Mouse (Mus musculus): ENCODE measurements at regions not wholly inside any gene's neighbourhood (a gene's known extent, or its start where the extent isn't known, plus 50 kb on each side); places are given as distances from the start of the nearest gene placed in this dataset.
"Not testable (repeated sequence)": the region's sequence is repeated elsewhere in the genome, so short reads cannot be mapped to it uniquely, and the experiment has no call there.

DNA sequence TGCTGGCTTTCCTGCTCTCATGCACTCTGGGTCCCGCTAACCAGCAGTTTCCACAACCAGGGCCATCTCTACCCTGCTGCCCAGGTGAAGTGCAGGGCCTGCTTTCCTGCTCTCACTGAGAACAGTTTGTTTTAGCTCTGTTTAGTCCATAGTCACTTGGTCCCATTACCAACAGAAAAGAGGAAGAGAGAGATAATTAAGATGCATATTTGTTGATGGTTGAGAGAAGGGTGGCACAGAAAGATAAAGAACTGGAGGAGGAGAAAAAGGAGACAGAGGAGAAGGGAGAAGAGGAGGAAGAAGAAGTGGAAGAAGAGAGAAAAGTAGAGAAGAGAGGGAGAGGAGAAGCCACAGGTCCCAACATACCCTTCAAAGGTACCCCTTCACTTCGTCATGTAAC lies 200.1 kb downstream of the Wdr20rt start:
- H3K27me3 ChIP-seq: no peaks in the 10 kb centered on the region
- no peak for TF ChIP-seq CTCF (IDR thresholded peaks at IDR 0.05)
- DNase-seq (ENCODE audit: low read depth, low spot score) (no peak), ATAC-seq (no peak)
- ChIA-PET POLR2A (no interaction called here), CTCF (no interaction called here)
- in situ Hi-C loops (cut with MboI; ENCODE audit: low pct_unique_long_range_greater_than_20kb): no loop called here

DNA sequence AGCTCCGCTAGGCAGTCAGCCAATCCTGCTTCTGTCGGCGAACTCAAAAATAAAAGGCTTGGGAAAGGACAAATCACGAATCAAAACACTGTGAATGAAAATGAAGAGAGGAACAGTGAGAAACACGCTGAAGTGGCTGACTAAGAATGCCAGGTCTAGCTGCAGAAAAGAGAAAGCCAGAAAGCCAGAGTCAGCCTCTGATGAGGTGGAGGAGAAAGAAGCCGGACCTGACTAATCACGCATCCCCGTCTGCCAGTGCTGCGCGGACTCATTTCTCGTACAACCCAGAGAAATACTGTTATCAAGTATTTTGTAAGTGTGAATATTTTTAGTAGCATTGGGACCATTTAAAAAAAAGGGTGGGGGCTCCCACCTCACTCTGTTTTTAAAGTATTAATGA lies 201.6 kb downstream of the Wdr20rt start:
- ChIA-PET CTCF (no interaction called here), POLR2A (no interaction called here)
- H3K27me3 ChIP-seq: no peaks in the 10 kb centered on the region
- ATAC-seq (peak; percentile 60), DNase-seq (ENCODE audit: low read depth, low spot score) (no peak)
- in situ Hi-C loops (cut with MboI; ENCODE audit: low pct_unique_long_range_greater_than_20kb): no loop called here
- TF ChIP-seq CTCF (IDR thresholded peaks at IDR 0.05): no peak

DNA sequence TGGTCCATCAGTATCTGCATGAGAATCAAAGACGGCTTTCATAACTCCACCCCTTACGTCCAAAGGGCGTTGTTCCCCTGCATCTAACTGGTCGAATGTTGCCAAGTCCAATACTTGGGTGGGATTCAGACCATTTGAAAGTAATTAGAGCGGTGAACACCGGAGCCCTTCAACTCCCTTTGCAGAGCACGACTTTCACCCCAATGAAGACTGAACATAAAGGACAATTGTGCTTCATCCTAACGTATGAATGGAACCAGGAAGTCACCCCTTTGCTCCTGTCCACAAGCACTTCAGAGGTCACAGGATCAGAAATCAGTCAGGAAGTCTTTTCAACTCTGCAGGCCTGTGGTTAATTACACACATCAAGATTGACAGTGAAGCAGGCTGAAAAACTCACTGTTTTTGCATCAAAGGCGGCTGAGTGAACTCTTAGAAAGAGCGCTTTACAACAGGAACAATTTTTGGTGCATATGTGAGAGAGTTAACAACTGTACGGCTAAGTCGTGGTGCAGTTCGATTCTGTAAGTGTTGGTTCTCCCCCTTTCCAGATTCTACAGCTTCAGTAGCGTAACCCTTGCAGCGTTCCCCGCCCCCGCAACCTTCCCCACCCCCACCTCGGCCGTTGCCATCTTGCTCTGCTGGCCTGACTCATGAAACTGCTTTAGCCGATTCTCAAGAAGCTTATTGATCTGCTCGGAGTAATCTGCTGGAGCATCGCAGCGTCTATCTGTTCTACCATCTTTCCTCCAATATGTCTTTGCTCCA lies 203.1 kb downstream of the Wdr20rt start:
- ChIA-PET CTCF (interaction anchor here (1.1 kb wide), 1 partner anchor 43 kb away, joined by 3 read pairs; no protein-coding TSS in a partner anchor), POLR2A (no interaction called here)
- H3K27me3 ChIP-seq: no peaks in the 10 kb centered on the region
- ATAC-seq (no peak), DNase-seq (ENCODE audit: low read depth, low spot score) (no peak)
- in situ Hi-C loops (cut with MboI; ENCODE audit: low pct_unique_long_range_greater_than_20kb): no loop called here
- no peak for TF ChIP-seq CTCF (IDR thresholded peaks at IDR 0.05)

DNA sequence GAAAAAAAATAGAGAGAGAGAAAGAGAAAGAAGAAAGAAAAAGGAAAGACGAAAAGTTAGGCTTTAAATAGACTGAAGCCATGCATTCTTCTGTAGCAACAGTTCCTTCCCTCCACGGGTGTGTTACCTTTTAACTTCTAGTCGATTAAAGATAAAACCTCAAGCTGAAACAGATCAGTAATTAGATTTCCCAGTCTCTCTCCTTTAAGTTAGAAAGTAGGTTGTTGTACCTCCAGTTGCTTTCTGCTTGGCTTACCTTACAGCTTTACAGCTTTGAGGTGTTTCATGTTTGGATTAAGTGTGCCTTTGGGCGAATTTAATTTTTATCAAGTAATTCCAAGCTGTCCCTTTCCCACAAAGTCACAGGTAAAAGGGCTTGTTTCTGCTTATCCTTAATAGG lies 225.5 kb downstream of the Wdr20rt start:
- no peak for TF ChIP-seq CTCF (IDR thresholded peaks at IDR 0.05)

DNA sequence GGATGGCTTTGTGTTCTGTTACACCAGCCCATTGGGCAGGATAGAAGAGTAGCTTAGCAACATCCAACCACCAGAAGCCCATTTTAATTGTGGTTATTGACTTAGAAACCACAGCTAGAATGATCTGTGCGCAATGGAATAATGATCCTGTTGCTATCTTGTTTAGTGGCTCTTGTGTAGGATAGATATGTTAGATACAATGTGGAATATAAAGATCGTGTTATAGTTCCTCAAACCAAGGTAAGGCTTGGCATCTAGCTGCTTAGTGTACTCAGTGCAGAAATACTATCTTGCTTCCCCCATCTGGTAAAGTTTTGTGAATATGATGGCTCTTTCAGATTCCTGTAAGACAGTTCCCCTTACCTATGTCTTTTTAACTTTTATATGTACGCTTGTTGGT lies 230.4 kb downstream of the Wdr20rt start:
- no peaks in the 10 kb centered on the region for H3K27me3 ChIP-seq
- ChIA-PET POLR2A (no interaction called here), CTCF (no interaction called here)
- no peak for DNase-seq (ENCODE audit: low read depth, low spot score)
- no peak for ATAC-seq
- no peak for TF ChIP-seq CTCF (IDR thresholded peaks at IDR 0.05)
- in situ Hi-C loops (cut with MboI; ENCODE audit: low pct_unique_long_range_greater_than_20kb): no loop called here

More for the DNA sequence above, 225.5 kb downstream of the Wdr20rt start:
- CTCF ChIA-PET: no interaction called here
- POLR2A ChIA-PET: no interaction called here
- DNase-seq (ENCODE audit: low read depth, low spot score) (no peak), ATAC-seq (no peak)
- in situ Hi-C loops (cut with MboI; ENCODE audit: low pct_unique_long_range_greater_than_20kb): no loop called here
- no peaks in the 10 kb centered on the region for H3K27me3 ChIP-seq

DNA sequence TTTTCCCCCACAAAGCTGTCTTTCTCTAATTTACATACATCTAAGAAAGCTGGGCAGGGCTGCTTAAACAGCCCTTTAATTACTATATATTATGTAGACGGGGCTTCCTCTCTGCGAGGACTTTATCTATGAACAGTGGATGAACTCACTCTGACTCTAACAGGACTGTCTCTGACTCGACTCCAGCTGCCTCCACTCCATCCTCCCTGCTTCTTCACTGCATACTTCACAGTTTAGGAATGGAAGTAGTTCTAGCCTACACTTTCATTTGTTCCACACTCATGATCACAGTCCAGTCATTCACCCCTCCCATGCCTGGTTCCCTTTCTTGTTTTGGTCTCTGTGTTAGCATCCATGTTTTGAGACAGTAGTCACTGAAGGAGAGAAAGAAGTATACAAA lies 231.6 kb downstream of the Wdr20rt start:
- no peak for DNase-seq (ENCODE audit: low read depth, low spot score)
- ChIA-PET CTCF (no interaction called here), POLR2A (no interaction called here)
- no peak for ATAC-seq
- TF ChIP-seq CTCF (IDR thresholded peaks at IDR 0.05): no peak
- H3K27me3 ChIP-seq: no peaks in the 10 kb centered on the region
- in situ Hi-C loops (cut with MboI; ENCODE audit: low pct_unique_long_range_greater_than_20kb): no loop called here

DNA sequence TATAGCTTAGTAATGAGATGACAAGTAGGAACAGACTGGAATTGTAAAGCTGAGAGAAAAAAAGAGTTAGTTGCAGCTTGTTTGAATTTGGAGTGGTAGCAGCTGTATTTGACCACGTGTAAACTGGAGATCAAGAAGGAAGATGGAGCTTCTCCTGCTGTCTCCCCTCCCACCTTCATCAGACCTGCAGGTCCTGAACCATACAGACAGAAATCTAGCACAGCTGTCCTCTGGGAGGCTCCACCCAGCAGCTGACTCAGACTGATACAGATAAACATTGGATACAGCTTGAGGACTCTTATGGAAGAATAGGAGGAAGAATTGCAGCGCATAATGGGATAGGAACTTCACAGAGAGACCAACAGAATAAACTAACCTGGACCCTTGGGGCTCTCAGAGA lies 238.9 kb downstream of the Wdr20rt start:
- CTCF ChIA-PET: no interaction called here
- POLR2A ChIA-PET: no interaction called here
- no peaks in the 10 kb centered on the region for H3K27me3 ChIP-seq
- ATAC-seq: no peak
- in situ Hi-C loops (cut with MboI; ENCODE audit: low pct_unique_long_range_greater_than_20kb): no loop called here
- TF ChIP-seq CTCF (IDR thresholded peaks at IDR 0.05): no peak
- no peak for DNase-seq (ENCODE audit: low read depth, low spot score)

DNA sequence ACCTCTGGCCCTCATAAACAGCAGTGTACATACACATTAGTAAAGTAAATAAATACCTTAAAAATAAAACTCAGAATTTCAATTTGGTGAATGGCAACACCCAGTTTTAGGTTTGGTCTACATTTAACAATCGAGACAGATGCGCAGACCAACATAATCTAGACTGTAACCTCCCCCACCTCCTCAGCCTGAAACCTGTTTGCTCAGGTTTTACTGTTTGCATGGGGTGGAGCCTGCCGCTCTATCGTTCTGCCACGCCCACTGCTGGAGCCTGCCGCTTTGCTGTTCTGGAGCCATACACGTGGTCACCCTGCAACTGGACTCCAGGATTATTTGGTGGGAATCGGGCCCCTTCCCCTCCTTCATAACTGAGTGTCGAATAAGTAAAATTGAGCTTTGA lies 253.4 kb downstream of the Wdr20rt start:
- H3K27me3 ChIP-seq; in situ Hi-C loops (cut with MboI; ENCODE audit: low pct_unique_long_range_greater_than_20kb); CTCF ChIA-PET; DNase-seq (ENCODE audit: low read depth, low spot score); ATAC-seq; POLR2A ChIA-PET: not testable (repeated sequence)

DNA sequence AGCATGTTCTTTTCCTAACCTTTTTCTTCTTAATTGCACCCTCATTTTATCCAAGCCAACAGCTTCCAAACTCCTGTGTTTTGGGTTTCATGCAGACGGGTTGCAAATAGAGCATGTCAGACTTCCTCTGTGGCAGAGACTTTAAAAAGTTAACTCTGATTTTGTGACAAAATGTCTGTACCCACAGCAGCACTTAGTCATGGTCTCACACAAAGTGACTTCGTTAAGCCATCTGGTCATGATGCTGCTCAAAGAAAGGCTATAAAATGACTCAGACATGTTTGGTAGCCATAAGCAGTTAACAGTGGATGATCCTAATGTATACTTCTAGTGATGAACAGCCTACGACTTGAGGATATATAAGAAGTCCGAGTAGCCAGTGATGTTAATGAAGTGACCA lies 255.5 kb downstream of the Wdr20rt start:
- DNase-seq (ENCODE audit: low read depth, low spot score) (no peak), ATAC-seq (no peak)
- no peak for TF ChIP-seq CTCF (IDR thresholded peaks at IDR 0.05)
- H3K27me3 ChIP-seq: no peaks in the 10 kb centered on the region
- in situ Hi-C loops (cut with MboI; ENCODE audit: low pct_unique_long_range_greater_than_20kb): no loop called here
- ChIA-PET POLR2A (no interaction called here), CTCF (interaction anchor here (1.4 kb wide), 1 partner anchor 10 kb away, joined by 5 read pairs; no protein-coding TSS in a partner anchor)

DNA sequence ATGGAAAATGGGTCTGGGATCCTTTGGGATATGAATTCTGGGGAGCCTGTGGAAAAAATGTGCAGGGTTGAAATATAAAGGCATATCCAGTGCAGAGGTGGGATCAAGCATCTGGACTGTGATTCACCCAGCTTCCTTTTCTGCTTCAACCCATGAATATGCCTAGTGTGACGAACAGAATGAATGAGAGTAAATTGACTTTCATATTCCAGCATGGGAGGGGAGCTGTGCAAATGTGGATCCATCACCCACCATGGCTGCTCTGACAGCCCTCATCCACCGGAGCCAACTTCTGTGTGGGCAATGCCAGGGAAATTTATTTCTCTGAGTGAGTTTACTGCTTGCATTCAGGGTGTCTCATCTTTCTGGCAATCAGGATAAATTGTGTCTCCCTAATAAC lies 265.8 kb downstream of the Wdr20rt start:
- ChIA-PET CTCF (no interaction called here), POLR2A (no interaction called here)
- no peak for DNase-seq (ENCODE audit: low read depth, low spot score)
- no peak for TF ChIP-seq CTCF (IDR thresholded peaks at IDR 0.05)
- in situ Hi-C loops (cut with MboI; ENCODE audit: low pct_unique_long_range_greater_than_20kb): no loop called here
- no peaks in the 10 kb centered on the region for H3K27me3 ChIP-seq
- no peak for ATAC-seq

DNA sequence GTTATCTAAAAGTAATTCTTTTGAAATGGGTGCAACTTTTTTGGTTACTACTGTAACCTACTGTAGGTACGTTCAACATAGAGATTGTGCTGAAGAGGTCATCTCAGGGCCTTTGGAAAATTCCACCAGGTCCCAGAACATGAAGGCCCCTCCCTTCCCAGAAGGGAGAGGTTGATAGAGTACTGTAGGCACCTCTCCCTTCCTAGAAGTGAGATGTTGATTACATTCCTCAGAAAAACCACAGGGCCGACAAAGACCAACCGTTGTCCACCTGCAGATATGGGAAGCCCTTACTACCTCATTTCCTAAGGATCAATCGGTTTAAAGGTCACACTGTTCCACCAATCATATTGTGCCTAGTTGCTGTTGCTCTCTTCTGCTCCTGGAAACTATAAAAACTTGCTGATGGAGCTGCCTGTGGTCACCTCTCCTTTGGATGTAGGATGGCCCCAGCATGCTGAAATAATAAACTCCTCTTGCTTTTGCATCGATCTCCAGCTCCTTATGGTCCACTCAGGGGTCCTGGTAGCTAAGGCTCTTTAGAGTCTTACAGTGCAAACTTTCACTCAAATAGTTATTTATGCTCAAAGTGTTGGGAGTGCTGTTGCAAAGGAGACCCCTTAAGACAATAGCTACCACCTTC lies 269.2 kb downstream of the Wdr20rt start:
- no peak for TF ChIP-seq CTCF (IDR thresholded peaks at IDR 0.05)
- POLR2A ChIA-PET: no interaction called here
- CTCF ChIA-PET: no interaction called here
- no peak for ATAC-seq
- H3K27me3 ChIP-seq: no peaks in the 10 kb centered on the region
- no peak for DNase-seq (ENCODE audit: low read depth, low spot score)
- in situ Hi-C loops (cut with MboI; ENCODE audit: low pct_unique_long_range_greater_than_20kb): no loop called here

DNA sequence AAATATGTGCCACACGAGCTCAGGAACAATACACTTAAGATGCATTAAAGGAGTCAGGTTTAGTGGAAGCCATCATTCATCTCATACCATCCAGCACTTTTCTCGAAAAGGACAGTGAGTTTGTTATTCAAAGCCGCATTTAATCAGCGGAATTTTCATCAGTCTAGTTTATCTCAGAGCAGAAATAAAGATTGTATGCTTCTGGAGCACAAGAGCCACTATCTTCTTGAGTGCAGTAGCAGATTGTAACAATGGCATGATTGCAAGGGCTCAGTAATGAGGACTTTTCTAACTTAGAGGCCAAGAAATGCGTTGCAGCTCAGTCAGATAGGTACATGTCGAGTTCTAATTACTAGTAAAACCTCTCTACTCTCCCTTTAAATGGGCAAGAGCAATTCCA lies 271.3 kb downstream of the Wdr20rt start:
- ATAC-seq: no peak
- H3K27me3 ChIP-seq: no peaks in the 10 kb centered on the region
- POLR2A ChIA-PET: interaction anchor here (1.3 kb wide), 1 partner anchor 11 kb away, joined by 4 read pairs; no protein-coding TSS in a partner anchor
- in situ Hi-C loops (cut with MboI; ENCODE audit: low pct_unique_long_range_greater_than_20kb): no loop called here
- TF ChIP-seq CTCF (IDR thresholded peaks at IDR 0.05): no peak
- no peak for DNase-seq (ENCODE audit: low read depth, low spot score)
- CTCF ChIA-PET: no interaction called here

Measured in Patski (cell line).